Mouse (Mus musculus) kidney, adult 2 months (tissue): ENCODE measurements at regions not wholly inside any gene's neighbourhood (a gene's known extent, or its start where the extent isn't known, plus 50 kb on each side); places are given as distances from the start of the nearest gene placed in this dataset.

Source experiments
- CTCF ChIP-seq: fragments of 200-500 bp; conservative IDR thresholded peaks from 2 replicates; pipeline ENCODE4 v1.5.1; 2011; ENCODE audit warnings: low read depth, mild to moderate bottlenecking, control low read depth, low read length, moderate library complexity, mixed read lengths; ENCODE audit not compliant: insufficient read depth, insufficient read length
- POLR2A ChIP-seq: fragments of 200-500 bp; IDR thresholded peaks from one replicate; pipeline ENCODE4 v1.6.1; 2011; ENCODE audit warnings: low read depth, low read length, control low read depth

DNA sequence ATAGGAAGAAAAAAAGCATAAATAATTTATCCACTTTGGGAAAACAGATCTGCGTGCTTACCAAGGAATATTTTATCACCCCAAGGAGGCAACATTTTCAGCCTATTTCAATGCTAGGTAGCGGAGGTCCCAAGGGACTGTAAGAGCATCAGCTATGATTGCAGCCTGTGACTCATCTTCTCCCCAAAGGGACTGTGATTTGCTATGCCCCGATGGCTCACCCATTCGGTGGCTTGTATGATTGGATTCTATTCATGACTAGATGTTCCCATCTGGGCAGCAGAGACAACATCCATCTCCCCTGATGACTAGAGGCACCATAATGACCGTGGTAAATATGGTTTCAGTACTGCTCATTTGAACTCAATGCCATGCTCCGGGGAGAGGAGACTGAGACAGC lies 302.3 kb upstream of the Tenm4 start:
- TF ChIP-seq POLR2A (no peak), CTCF (no peak)
